Mouse (Mus musculus) gastrocnemius, adult 2 months (tissue): ENCODE data around the gene Dnm3. TPM values are rescaled to one million over a fixed set of nuclear protein-coding genes. Genes with fewer than 3 reads are reported as not detected.

Experiments used
- DNase-seq: peaks from one replicate; pipeline ENCODE4 v3.0.0; 2022
- H3K27ac ChIP-seq: fragments of 200-600 bp; 2 replicates; pipeline ENCODE4 v1.8.1; 2022; ENCODE audit warnings: mild to moderate bottlenecking
- H3K4me3 ChIP-seq: fragments of 200-600 bp; 2 replicates; pipeline ENCODE4 v1.8.1; 2022; ENCODE audit warnings: mild to moderate bottlenecking, moderate library complexity
- CTCF ChIP-seq: fragments of 200-600 bp; IDR thresholded peaks from 2 replicates; pipeline ENCODE4 v1.8.1; 2022; ENCODE audit warnings: antibody characterized with exemption, mild to moderate bottlenecking, moderate library complexity
- intact Hi-C: fragments of 180-260 bp; cut with DNase I; formaldehyde crosslinking; loops from one replicate; pipeline ENCODE4 v1.15.1; 2025
- total RNA-seq, 2 experiments: library from RNA; stranded (reverse); gene quantifications; 2 replicates each; pipeline ENCODE4 v1.2.3; 2021

Dnm3 gene
- total RNA-seq, 2 experiments from 2014 or later: 6.5 to 8.7 TPM

DNA sequence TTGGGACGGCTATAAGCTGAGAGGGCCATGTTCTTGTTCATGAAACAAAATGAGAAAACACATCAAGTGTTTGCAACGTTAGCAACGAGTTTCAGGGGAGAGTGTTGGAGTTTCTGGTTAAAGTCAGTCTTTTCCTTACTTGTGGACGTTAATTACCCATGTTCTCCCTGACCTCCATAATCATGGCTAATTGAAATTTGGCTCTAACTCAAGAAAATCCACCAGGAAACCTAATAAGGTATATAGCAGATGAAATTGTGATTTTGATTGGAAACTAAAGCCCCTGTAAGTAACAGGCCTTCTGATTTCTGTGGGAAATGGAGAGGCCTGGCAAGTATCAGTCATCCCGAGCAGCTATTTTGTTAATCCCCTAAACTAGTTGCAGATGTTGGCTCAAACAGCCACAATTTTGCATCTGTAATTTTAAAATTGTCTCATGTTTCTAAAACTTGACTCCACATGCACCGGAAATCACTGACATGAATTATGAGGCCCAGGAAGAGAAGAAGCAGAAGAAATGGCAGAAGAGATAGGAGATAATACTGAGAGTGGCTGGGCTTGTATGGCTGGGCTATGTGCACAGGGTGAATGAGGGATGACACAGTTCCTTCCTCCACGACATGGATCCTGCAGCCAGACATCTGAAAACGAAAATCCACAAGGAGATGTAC lies 223.7 kb downstream of the Dnm3 start:
- Histone ChIP-seq H3K4me3 (no peak overlapping the region), H3K27ac (peak overlapping the region; percentile 49)
- no peak for TF ChIP-seq CTCF
- intact Hi-C loops: no loop called here
- no peak for DNase-seq

DNA sequence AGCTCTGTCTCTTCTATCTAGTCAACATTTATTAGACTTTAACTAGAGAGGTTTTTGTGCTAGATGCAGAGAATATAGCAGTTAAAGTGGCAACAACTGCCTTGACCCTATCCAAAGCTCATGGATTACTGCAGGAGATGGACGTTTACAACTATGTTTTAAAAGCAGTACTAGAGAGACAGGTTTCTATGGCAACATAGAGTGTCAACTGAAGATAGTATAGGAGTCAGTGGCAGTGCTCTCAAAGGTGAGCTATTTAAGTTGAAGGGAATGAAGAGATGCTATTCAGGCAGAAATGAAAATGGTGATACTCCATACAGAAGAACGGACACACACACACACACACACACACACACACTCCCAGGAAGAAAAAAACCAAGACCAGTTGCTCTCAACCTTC lies 225.0 kb downstream of the Dnm3 start:
- intact Hi-C loops: no loop called here
- Histone ChIP-seq H3K27ac (no peak overlapping the region), H3K4me3 (no peak overlapping the region)
- DNase-seq: no peak
- no peak for TF ChIP-seq CTCF

DNA sequence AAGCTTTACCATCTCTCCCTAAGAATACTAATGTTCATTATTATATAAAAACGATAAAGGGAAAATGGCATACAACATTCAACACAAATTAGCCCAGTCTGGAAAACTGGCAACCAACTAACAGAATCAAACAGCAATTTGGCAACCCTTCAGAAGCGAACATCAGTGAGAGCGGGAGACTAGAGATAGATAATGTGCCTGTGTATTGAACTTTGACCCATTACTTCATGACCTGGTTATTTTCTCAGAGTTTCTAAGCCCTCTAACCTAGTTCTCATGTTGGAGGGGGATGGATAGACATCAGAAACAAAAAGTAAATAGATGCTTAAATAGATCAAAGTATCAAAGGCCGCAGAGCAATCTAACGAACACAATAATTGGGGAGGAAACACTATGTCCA lies 230.6 kb downstream of the Dnm3 start:
- no peak overlapping the region for H3K27ac ChIP-seq
- TF ChIP-seq CTCF: no peak
- intact Hi-C loops: no loop called here
- H3K4me3 ChIP-seq: no peak overlapping the region
- no peak for DNase-seq

DNA sequence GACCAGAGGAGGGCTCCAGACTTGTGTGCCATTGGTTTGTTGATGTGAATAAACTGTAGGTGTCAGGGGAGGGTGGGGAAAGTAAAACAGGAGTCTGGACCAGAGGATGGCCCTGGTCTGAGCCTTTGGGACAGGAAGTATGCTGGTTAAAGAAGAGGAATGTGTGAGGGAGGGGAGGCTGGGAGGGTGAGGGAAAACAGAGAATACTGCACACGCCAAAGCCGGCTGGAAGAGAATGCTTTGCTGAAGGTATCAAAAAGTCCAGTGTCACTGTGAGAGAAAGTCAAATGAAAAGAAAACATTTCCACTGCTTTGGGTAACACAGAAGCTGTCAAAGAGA lies 234.2 kb downstream of the Dnm3 start:
- Histone ChIP-seq H3K27ac (no peak overlapping the region), H3K4me3 (no peak overlapping the region)
- intact Hi-C loops: no loop called here
- no peak for TF ChIP-seq CTCF
- DNase-seq: no peak

DNA sequence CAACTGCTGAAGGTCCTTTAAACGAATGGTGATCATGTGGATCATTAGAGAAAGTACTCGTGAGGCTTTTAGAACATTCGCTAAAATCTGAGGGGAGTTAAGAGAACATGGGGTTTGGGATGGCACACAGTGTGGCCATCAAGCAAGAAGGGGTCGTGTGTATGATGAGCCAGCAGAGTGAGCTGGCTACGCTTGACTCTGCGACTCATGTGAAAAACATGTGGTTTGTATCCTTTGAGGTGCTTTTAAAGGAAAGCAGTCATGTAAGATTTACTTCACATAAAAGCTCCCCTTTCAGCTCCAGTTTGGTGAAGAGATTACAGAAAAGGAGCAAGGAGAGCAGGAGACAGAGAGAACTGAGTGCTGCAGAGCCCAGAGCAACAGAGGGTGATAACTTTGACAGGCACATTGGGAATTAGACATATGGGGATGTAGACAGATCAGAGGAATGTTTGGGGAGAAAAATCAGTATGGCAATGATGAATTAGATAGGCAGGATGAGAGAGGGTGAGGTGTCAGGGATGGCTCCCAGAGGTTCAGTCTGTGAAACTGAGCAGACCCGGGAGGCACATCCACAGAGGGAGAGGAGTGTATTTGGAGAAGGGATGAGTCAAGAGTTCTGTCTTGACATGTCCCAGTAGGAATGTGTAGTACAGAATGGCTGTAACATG lies 234.7 kb downstream of the Dnm3 start:
- Histone ChIP-seq H3K27ac (no peak overlapping the region), H3K4me3 (no peak overlapping the region)
- TF ChIP-seq CTCF: no peak
- intact Hi-C loops: no loop called here
- DNase-seq: no peak

DNA sequence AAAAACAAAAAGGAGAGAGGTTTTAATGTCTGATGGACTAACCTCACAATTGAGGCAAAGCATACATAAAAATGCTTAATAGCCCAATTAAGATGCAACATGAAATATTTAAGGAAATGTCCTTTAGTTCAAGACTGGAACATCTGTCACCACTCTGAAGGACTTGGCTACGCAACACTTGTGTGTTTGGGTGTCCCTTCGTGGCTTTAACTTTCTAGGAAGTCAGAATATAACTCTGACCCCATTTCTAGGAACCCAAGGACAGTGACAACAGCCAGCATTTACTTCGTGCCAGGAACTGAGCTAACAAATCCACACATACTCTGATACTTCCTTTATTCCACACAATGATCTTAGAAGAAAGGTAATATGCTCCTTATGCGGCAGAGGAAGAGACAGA lies 237.1 kb downstream of the Dnm3 start:
- intact Hi-C loops: no loop called here
- no peak for TF ChIP-seq CTCF
- Histone ChIP-seq H3K27ac (no peak overlapping the region), H3K4me3 (no peak overlapping the region)
- DNase-seq: peak; percentile 21

DNA sequence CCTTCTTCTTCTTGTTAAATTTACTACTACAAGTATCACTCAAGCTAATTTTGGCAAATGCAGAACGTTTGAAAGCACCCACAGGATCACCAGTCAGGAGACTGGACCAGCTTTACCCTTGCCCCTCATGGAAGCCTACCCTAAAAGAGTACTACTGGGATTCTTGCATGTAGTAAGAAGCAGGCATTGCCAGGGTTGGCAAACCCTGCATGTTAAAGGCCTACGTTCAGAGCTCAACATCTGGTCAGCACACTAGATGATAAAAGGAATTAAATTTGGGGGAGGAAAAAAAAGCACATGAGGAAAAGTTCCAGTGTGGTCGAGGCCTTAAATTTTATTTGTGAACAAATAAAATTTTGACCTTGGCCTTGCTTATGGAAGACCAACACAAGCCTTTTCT lies 239.2 kb downstream of the Dnm3 start:
- no peak for TF ChIP-seq CTCF
- Histone ChIP-seq H3K27ac (no peak overlapping the region), H3K4me3 (no peak overlapping the region)
- intact Hi-C loops: no loop called here
- no peak for DNase-seq

DNA sequence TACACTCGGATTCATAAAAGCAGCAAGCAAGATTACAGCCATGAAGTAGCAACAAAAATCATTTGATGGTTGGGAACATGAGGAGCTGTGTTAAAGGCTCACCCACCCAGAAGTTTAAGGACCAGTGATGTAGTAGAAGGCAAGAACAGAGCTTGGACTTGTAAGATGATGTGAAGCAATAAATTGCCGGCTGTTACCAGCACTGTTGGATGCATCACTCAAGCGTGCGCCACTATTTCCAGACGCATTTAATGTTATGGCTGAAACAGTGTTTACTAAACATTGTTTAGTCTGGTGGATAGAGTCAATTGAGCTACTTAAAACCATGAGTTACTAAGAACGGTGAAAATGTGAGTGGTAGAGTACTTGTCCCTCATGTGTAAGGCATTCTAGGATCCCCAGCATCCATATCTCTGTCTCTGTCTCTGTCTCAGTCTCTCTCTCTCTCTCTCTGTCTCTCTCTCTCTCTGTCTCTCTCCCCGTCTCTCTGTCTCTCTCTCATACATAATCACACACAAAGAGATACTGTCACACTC lies 241.1 kb downstream of the Dnm3 start:
- Histone ChIP-seq H3K27ac (no peak overlapping the region), H3K4me3 (no peak overlapping the region)
- no peak for DNase-seq
- TF ChIP-seq CTCF: no peak
- intact Hi-C loops: no loop called here

DNA sequence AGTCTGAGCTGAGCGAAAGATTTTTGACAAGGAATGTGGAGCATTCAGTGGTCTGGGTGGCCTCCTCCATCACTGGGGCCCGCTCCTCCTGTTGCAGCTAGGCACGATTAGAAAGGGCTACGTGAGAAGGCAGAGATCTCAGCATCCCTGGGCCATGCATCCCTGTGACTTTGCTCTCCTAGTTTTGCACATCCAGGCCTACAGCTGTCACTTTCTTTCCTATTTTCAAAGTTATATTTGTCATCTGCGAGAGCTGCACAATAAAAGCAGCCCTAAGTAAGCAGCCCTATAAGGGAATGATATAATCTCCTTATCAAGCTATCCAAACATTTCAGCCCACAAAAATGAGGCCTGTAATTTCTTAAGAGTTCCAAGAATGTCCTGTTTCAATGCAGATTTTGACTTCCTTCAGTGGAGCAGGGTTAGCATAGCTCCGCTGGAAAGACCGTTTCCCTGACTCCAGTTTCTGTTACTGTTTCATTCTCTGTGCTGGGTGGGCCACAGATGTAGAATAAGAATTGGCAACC lies 252.2 kb downstream of the Dnm3 start:
- Histone ChIP-seq H3K27ac (peak overlapping the region; percentile 46), H3K4me3 (no peak overlapping the region)
- no peak for DNase-seq
- intact Hi-C loops: no loop called here
- TF ChIP-seq CTCF: no peak

DNA sequence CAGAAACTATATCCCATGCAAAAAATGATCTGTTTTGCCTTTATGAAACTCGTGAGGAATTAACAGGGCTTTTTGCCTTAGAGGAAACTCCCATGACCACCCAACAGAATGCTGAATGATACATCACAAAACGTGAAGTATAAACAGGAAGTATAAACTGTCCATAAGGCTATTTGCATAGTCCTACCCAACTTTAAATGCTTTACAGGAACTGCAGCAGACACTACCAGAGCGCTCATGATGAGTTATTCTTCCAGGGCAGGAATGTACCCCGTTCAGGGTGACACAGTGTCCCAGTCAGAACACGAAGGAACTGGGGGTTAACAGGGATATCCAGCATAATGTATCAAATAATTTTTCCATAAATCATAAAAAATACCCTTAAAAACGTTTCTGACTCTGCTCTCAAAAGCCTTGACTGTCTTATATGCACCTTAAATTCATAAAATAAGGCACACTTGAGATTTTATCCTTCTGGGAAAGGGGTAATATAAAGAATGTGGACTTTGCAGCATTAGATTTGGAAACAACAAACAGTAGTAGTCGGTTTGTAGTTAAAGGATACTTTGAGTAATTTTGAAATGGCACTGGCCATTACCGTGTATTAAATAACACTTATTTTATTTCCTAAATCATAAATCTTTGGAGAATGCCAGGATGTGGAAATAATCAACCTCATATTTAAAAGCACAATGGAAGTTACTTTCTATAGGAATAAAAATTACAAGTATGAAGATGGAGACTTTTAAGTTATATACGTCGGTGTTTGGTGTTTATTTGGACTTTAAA lies 252.8 kb downstream of the Dnm3 start:
- DNase-seq: no peak
- H3K4me3 ChIP-seq: no peak overlapping the region
- H3K27ac ChIP-seq: peak overlapping the region; percentile 46; the same call in 1 of the 2 replicates
- TF ChIP-seq CTCF: no peak
- intact Hi-C loops: no loop called here

DNA sequence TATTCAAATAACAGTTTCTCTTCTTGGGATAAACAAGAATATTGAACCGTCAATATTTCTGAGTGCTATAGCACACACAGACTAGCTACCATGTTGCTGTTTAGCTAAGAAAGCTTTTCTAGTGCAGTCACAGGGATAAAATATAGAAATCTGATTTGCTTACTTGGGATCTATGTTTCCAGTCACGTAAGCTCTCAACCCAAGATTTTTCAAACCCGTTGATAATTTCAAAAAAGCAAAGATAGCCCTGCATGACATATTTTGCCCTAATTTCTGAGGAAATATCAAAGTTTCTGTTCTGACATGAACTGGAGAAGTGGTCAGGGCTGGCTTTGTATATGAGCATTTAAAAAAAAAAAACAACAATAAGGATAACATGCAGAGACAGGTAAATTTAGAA lies 253.8 kb downstream of the Dnm3 start:
- no peak for TF ChIP-seq CTCF
- intact Hi-C loops: no loop called here
- Histone ChIP-seq H3K27ac (peak overlapping the region; percentile 0; the same call in 1 of the 2 replicates), H3K4me3 (no peak overlapping the region)
- DNase-seq: no peak

DNA sequence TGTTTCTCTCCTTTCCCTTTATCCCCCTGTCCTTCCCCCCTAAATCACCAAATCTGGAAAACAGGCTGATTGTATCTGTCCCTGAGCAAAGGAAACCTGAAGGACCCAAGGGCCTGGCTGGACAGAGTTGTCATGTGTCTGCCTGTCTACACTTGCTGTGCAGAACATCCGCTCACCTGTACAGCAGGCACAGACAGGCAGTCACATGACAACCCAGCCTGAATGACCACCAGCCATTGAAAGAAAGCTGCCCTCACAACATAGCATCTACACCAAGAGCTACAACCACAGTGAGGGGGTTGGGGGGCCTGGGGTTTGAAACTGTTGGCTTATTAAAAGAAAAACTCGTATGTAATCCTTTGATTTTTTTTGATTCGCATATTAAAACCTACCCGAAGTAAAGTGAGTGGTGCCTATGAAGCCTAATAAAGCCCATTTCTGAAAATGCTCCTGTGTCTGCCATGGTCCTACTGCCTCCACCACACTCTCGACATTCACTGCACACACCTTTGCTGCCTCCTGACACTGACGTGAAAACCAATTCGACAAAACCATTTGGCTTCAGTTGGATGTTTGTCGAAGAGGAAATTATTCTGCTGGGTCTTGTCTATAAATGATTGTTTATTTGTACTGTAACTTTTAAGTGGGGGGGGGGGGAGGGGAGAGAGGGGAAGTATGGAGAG lies 254.4 kb downstream of the Dnm3 start:
- TF ChIP-seq CTCF: no peak
- no peak overlapping the region for H3K4me3 ChIP-seq
- no peak overlapping the region; the same call in 1 of the 2 replicates for H3K27ac ChIP-seq
- DNase-seq: no peak
- intact Hi-C loops: no loop called here

DNA sequence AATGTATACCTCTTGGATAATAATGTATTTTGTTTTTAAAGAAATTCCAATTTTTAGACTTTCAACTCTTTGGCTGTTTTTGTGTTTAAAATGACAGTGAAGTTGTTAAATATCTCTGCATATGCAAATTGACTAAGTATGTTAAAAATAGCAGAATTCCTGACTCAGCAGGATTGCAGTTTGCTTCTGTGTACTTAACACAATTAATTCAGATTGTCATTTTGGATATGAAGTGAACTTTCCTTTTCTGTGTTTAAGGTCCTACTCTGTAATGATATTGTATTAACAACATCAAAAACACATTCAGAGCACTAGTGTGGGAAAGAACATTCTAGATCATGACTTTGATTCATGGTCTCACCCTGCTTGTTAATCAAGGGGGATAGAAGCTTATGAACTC lies 255.5 kb downstream of the Dnm3 start:
- H3K4me3 ChIP-seq: peak overlapping the region; percentile 75
- no peak for TF ChIP-seq CTCF
- DNase-seq: no peak
- 0 out of 2 replicates have a peak overlapping the region, but pooled peaks have one; percentile 90 for H3K27ac ChIP-seq
- intact Hi-C loops: no loop called here
